Comparison of ENCODE assay signal across 8 mouse cellular contexts in the genomic region with DNA sequence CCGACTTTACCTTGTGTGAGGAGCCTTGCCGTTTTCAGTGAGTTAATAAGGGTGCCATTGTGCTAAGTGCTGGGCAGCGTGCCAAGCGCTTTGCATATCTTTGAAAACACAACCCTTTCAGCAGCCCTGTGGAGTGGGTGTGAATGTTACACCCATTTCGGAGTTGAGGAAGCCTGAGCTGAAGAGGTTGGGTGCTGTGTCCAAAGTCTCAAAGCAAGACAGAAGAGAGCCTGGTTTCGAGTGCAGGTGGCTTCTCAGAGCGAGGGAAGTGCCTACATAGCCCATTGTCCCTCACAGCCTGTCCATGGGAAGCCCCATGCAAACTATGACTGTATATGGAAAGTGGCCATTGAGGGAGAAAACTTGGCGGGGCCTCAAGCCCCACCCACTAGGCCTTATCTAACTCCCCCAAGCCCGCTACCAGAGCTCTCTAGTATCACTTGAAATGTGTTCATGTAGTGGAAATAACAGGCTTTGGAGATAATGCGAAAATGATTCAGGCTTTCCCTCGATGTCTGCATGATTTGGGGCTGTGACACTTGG.
DNase-seq lines count a peak whose midpoint lies in the region; ATAC-seq lines count a peak whose summit lies in the region.

No protein-coding gene starts in this region.

- H3K9ac ChIP-seq in midbrain, embryonic 13.5 days (replicated peaks) = no peak overlapping the region

- no peak overlapping the region for H3K4me2 ChIP-seq in midbrain, embryonic 13.5 days (replicated peaks)

- peak overlapping the region; percentile 76 for H3K27ac ChIP-seq in midbrain, embryonic 13.5 days

- H3K27me3 ChIP-seq in midbrain, embryonic 13.5 days = no peaks in the 10 kb centered on the region

- H3K36me3 ChIP-seq in midbrain, embryonic 13.5 days = 0 out of 2 replicates have a peak, but pooled peaks cover 4% of the 10 kb centered on the region

- H3K4me3 ChIP-seq in midbrain, embryonic 13.5 days (replicated peaks) = no peak overlapping the region

- H3K4me1 ChIP-seq in midbrain, embryonic 13.5 days (replicated peaks) = peaks cover 65% of the 10 kb centered on the region

- peak; percentile 82 for ATAC-seq in erythroid progenitor cell, adult 5-6 weeks (replicated peaks; ENCODE audit: low FRiP score, poor library complexity, severe bottlenecking)
- peak; percentile 55 for ATAC-seq in midbrain, embryonic 13.5 days

- WGBS in midbrain, embryonic 13.5 days = 45% methylated on average over 11 of the region's 11 CpGs

- H3K9me3 ChIP-seq in midbrain, embryonic 13.5 days = no peaks in the 10 kb centered on the region

- intact Hi-C loops in heart, postnatal 14 days (cut with DNase I) = no loop called here
- intact Hi-C loops in left cerebral cortex, postnatal 14 days (cut with DNase I) = loop anchor here (5.0 kb wide), 1 partner anchor 73 kb away; the partner anchor contains the start of gene Atxn7l1

- DNase-seq in kidney, adult 18-20 months = peak; percentile 10
- no peak for DNase-seq in kidney, adult 11 months
- DNase-seq in heart, postnatal 14 days = peak; percentile 28 to 41
- peak; percentile 63 to 70 for DNase-seq in left cerebral cortex, postnatal 14 days (ENCODE audit: low spot score in 2 of 2)
- DNase-seq in testis, postnatal 10 days (ENCODE audit: low spot score) = peak; percentile 63
- DNase-seq in embryo, embryonic 9.5 days (ENCODE audit: extremely low spot score) = no peak

Comparison
In these comparisons a context has a peak if more than half of its experiments do, and no peak if none do; other contexts are left out.
1. DNase-seq: peak in kidney, adult 18-20 months (single experiment), heart, postnatal 14 days (2 of 2), left cerebral cortex, postnatal 14 days (2 of 2) and testis, postnatal 10 days (single experiment); none in kidney, adult 11 months (single experiment) and embryo, embryonic 9.5 days (single experiment).